Mouse (Mus musculus): Measurements from ENCODE around the gene Igfbp4. TPM values are rescaled to one million over a fixed set of nuclear protein-coding genes. Genes with fewer than 3 reads are reported as not detected.

Igfbp4 gene
- total RNA-seq, 1 experiment from 2014 or later: 183 TPM

GRCm38 (mm10) chr11:99040346-99040974 is 584 bp upstream of the Igfbp4 start:
- 0 out of 2 replicates have a peak, but pooled peaks have one; percentile 9 for ATAC-seq (replicated peaks; ENCODE audit: low read depth, poor library complexity, severe bottlenecking)

DNA sequence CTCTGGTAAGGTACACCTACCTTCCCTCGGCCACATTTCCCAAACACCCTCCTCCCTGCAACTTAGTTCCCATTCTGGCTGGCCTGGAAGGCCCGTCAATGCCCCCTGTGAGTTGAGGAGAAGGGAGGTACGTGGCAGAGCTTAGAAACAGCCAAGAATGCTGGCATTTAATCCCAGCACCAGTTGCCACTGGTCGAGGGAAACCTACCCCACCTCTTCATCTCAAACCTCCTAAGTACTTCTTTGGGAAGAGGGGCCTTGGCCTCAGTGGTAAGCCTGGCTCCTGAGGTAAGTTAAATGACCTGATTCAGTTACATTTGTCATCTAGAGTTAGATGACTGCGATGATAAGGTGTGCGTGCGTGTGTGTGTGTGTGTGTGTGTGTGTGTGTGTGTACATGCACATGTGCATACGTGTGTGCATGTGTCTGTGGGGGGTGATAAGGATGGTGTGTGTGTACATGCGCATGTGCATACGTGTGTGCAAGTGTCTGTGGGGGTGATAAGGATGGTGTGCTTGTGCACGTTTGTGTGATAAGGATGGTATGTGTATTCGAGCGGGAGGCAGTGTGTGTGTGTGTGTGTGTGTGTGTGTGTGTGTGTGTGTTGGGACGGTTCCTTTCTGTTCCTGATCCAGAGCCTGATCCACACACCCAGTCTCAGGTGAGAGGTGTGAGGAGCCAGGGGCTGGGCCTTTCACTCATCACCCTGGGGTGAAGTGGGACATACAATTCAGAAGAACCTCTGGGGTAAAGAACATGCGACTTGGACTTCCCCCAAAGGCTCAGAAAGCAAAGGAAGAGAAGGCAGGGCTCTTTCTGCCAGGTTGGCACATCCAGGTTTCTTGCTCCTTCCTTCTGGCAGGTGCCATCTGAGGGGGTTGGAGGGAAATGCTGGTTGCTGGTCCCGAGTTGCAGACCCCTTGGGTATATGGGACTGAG is 1.1 kb downstream of the Igfbp4 start:
- no peak for ATAC-seq (replicated peaks; ENCODE audit: low read depth, poor library complexity, severe bottlenecking)

DNA sequence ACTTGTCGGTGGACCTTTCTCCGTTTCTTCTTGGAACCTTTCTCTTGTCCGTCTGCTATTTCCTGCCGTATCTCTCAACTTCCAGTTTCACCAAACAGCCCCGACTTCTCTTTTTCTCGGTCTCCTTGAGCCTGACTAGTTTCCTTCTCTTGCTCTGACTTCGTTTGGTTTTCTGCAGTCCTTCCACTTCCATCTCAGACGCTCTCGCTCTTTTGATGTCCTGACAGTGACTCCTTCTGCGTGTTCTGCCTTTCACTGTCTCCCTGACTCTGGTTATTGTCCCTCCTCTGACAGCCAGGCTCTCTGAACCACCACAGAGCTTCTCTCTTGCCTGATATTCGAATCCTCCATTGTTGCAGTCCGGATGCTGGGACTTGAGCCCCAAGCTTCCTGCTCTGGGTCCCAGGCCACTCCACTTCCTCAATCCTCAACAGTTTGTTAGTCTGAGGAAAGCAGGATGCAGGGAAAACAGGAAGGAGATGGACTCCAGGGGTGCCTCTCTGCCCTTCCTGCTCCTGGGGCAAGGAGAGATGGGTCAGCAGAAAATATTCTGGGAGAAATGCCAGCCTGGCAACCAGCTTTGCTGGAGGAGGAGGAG is 1.9 kb downstream of the Igfbp4 start:
- peak; percentile 38 for ATAC-seq (replicated peaks; ENCODE audit: low read depth, poor library complexity, severe bottlenecking)

GRCm38 (mm10) chr11:99043632-99044031 is 2.6 kb downstream of the Igfbp4 start:
- no peak for ATAC-seq (replicated peaks; ENCODE audit: low read depth, poor library complexity, severe bottlenecking)

DNA sequence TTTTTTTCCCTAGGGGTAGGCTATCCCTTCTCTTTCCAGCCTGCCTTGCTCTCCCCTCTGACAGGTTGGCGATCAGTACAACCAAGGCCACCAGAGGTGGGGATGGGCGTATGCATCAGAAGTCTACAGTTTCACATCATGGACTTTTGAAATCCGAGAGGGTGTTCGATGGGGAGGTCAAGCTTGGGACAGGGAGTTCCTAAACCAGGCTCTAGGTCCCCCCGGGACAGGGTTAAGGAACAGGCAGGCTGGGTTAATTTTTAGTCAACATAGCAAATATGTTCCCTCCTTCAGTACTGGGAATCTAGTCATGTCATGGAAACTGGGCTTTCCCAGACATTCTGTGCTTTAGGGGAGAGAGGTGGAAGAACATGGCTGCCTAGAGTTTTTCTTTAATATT is 3.3 kb downstream of the Igfbp4 start:
- no peak for ATAC-seq (replicated peaks; ENCODE audit: low read depth, poor library complexity, severe bottlenecking)

DNA sequence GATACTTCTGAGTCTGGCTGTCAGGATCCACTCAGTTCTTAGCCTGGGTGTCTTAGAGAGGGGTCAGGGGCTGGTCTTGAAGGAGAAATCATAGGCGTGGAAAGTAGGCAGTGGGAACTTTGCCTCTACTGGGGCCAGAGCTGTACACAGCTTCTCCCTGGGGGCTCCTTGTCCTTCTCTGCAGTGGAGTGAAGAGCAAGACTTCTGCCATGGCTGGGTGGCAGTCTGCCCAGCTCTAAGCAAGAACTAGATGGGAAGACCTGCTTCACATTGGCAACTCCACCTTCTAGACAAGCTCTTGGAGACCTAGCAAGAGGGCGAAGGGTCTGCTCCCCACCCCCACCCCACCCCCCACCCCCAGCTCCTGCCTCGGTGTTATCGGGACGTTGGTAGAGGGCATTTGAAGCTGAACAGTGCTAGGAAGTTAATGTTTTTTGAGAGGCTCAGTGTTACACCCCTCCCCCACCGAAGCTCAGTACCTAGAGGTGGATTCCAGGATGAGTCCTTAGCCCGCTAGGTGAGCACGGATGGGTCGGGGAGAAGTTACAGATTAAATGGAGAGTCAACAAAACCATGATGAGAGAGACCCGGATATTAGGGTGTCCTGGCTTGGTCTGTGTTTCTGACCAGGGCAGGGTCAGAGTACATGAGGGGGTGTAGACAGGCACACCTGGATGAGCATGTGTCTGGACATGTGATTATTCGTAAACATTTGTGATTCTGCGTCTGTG is 4.3 kb downstream of the Igfbp4 start:
- ATAC-seq (replicated peaks; ENCODE audit: low read depth, poor library complexity, severe bottlenecking): no peak

DNA sequence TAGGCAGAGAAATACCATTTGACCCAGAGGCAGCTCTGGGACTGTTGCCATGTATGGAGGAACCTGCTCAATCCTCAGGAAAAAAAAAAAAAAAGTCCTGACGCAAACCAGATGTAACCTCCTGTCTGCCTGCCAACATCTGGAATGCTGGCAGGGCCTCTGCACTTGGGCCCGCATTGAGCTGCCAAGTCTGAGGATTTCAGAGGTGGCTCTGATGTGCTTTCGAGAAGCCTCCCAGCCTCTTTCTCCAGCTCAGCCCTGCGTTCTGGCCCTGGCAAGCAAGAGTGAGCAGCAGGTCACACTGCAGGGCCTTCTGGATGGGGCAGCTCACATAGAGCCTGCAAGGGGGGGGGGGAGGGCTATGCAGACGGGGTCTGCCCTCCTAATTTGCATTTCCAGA is 6.1 kb downstream of the Igfbp4 start:
- no peak for ATAC-seq (replicated peaks; ENCODE audit: low read depth, poor library complexity, severe bottlenecking)

GRCm38 (mm10) chr11:99047643-99048042 is 6.6 kb downstream of the Igfbp4 start:
- ATAC-seq (replicated peaks; ENCODE audit: low read depth, poor library complexity, severe bottlenecking): no peak

DNA sequence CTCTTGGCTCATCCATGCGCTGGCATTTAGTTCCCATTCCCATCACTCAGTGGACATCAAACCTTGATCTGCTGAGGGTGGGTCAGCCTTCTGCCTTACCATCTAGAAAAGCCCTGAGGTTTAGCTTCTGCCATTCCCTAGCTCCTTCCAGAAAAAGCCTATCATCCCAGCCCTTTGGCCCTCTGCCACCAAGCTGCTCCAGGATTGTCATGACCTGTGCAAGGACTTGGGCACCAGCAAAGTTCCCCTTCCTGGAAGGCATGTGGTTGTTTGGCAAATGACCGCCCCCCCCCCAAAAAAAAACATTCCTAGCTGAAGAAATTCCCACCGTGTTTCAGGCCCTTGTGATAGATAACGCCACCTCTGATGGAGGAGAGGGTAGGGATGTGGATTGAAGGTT is 14.1 kb downstream of the Igfbp4 start:
- ATAC-seq (replicated peaks; ENCODE audit: low read depth, poor library complexity, severe bottlenecking): no peak

- ATAC-seq (replicated peaks; ENCODE audit: low read depth, poor library complexity, severe bottlenecking): no peak
These were observed 14.8 kb downstream of the Igfbp4 start for GRCm38 (mm10) chr11:99055571-99056452.

DNA sequence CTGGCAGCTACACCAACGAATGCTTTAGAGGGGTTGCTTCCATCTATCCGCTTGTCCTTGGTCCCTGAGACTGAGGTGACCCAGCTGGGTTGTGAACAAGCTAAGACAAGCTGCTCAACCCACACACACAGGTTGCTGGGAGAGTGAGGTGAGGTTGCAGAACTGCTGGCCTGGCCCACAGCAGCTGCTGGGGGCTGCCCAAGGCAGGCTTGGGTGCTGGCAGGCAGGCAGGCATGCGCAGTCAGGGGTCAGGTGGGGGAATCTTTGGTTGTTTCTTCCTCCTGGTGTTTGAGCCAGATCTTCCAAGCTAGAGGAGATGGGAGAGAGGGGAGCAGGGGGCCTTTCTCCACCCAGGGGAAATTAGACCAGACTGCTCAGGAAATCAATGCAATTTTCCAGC is 19.4 kb downstream of the Igfbp4 start:
- ATAC-seq (replicated peaks; ENCODE audit: low read depth, poor library complexity, severe bottlenecking): no peak

DNA sequence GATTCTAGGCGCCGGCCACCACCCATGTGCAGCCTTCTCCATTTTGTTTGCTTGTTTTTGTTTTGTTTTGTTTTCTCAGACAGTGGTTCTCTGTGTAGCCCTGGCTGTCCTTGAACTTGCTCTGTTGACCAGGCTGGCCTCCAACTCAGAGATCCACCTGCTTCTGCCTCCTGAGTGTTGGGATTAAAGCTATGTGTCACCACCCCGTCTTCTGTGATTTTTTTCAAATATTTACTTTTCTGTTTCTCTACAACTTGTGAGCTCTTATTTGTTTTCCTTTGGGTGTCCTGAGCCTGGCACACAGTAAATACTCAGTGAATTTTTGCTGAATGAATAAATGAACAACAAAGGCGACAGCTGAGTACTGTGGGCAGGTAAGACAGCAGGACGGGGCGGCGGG is 21.6 kb downstream of the Igfbp4 start:
- ATAC-seq (replicated peaks; ENCODE audit: low read depth, poor library complexity, severe bottlenecking): no peak

- ATAC-seq (replicated peaks; ENCODE audit: low read depth, poor library complexity, severe bottlenecking): no peak
These were observed 22.5 kb downstream of the Igfbp4 start for GRCm38 (mm10) chr11:99063406-99064131.

GRCm38 (mm10) chr11:99065353-99065752 is 24.3 kb downstream of the Igfbp4 start:
- no peak for ATAC-seq (replicated peaks; ENCODE audit: low read depth, poor library complexity, severe bottlenecking)

- ATAC-seq (replicated peaks; ENCODE audit: low read depth, poor library complexity, severe bottlenecking): peak; percentile 75
These were observed 24.9 kb downstream of the Igfbp4 start for GRCm38 (mm10) chr11:99065979-99066378.

GRCm38 (mm10) chr11:99067591-99067990 is 26.5 kb downstream of the Igfbp4 start:
- ATAC-seq (replicated peaks; ENCODE audit: low read depth, poor library complexity, severe bottlenecking): no peak

DNA sequence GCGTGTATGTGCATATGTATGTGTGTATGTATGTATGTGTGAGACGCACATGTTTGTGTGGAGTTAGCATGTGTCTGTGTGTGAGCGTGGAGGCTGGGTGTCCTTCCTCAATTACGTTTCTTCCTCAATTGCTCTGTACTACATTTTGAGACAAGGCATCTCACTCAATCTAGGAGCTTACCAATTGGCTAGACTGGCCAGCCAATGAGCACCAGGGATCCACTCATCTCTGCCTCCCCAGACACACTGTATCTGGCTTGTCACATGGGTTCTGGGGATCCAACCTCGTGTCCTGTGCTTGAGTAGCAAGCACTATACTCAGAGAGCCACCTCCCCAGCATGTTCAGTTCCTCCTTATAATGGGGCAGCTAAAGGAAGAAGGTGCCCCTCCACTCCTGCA is 27.4 kb downstream of the Igfbp4 start:
- peak; percentile 40 for ATAC-seq (replicated peaks; ENCODE audit: low read depth, poor library complexity, severe bottlenecking)

- no peak for ATAC-seq (replicated peaks; ENCODE audit: low read depth, poor library complexity, severe bottlenecking)
These were observed 30.8 kb downstream of the Igfbp4 start for GRCm38 (mm10) chr11:99071866-99072265.

GRCm38 (mm10) chr11:99073781-99074180 is 32.7 kb downstream of the Igfbp4 start:
- peak; percentile 39; the same call in 1 of the 2 replicates for ATAC-seq (replicated peaks; ENCODE audit: low read depth, poor library complexity, severe bottlenecking)
